In the genomic region with DNA sequence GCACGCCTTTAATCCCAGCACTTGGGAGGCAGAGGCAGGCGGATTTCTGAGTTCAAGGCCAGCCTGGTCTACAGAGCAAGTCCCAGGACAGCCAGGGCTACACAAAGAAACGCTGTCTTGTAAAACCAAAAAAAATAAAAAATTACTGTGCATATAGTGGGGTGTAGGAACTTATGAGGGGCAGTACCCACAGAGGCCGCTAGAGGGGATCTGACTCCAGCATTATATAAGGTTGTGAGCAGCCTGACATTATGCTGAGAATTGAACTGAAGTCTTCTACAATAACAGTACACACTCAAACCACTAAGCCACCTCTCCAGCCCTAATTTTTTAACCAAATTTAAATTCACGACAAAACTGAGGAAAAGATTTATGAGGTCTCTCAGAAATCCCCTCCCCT, we compare ENCODE assay signal across 8 mouse cellular contexts. TPM values are rescaled to one million over a fixed set of nuclear protein-coding genes. Genes with fewer than 3 reads are reported as not detected.
DNase-seq lines count a peak whose midpoint lies in the region; ATAC-seq and TF ChIP-seq lines count a peak whose summit lies in the region.

No protein-coding gene starts in this region.

- no peak overlapping the region for H3K4me3 ChIP-seq in cerebellum, adult 2 months (replicated peaks; ENCODE audit: insufficient read depth, low read depth, low read length)
- no peak overlapping the region for H3K4me3 ChIP-seq in hindbrain, embryonic 13.5 days

- H3K27ac ChIP-seq in cerebellum, adult 2 months (ENCODE audit: insufficient read depth, low read length), result no peak overlapping the region
- H3K27ac ChIP-seq in hindbrain, embryonic 13.5 days, result no peak overlapping the region

- H3K9me3 ChIP-seq in hindbrain, embryonic 13.5 days, result no peaks in the 10 kb centered on the region

- no peak for TF ChIP-seq POLR2A in cerebellum, adult 2 months (IDR thresholded peaks at IDR 0.05; ENCODE audit: borderline replicate concordance, insufficient read depth, low read length)

- H3K9ac ChIP-seq in hindbrain, embryonic 13.5 days, result no peak overlapping the region

- peak; percentile 63 for TF ChIP-seq CTCF in cerebellum, adult 2 months (IDR thresholded peaks at IDR 0.05; ENCODE audit: borderline replicate concordance, insufficient read depth, low read depth, low read length)

- H3K4me1 ChIP-seq in cerebellum, adult 2 months (ENCODE audit: control insufficient read depth, insufficient read depth, low read length), result no peaks in the 10 kb centered on the region
- H3K4me1 ChIP-seq in hindbrain, embryonic 13.5 days (replicated peaks), result no peaks in the 10 kb centered on the region

- peaks cover 42% of the 10 kb centered on the region for H3K36me3 ChIP-seq in hindbrain, embryonic 13.5 days

- H3K27me3 ChIP-seq in cerebellum, adult 2 months (ENCODE audit: control insufficient read depth, insufficient read depth, low read length), result no peaks in the 10 kb centered on the region
- no peaks in the 10 kb centered on the region for H3K27me3 ChIP-seq in hindbrain, embryonic 13.5 days

- DNase-seq in R1 (ENCODE audit: low read depth, low spot score), result peak; percentile 57
- DNase-seq in cerebellum, adult 2 months, result peak; percentile 23 to 42
- DNase-seq in forelimb bud, embryonic 11.5 days (ENCODE audit: low read depth, low spot score), result peak; percentile 74
- peak; percentile 45 to 66 for DNase-seq in layer of hippocampus, postnatal 14 days (ENCODE audit: low spot score in 2 of 2)
- DNase-seq in lung, postnatal 10 days, result peak; percentile 78
- DNase-seq in retina, postnatal 7 days (ENCODE audit: low read depth, low spot score), result peak; percentile 20
- DNase-seq in urinary bladder, postnatal 36 days (ENCODE audit: low spot score in 2 of 2), result peak; percentile 46 to 68

- H3K4me2 ChIP-seq in hindbrain, embryonic 13.5 days, result no peak overlapping the region

- peak; percentile 76 for ATAC-seq in hindbrain, embryonic 13.5 days (ENCODE audit: low FRiP score)

- 50% methylated on average over 5 of the region's 5 CpGs for WGBS in cerebellum, adult 2 months
- WGBS in hindbrain, embryonic 13.5 days, result 58% methylated on average over 5 of the region's 5 CpGs

RNA-seq across cellular contexts. Expression of a gene that starts 30.2 kb away (rescaled TPM):
- polyA plus RNA-seq in cerebellum, adult 2 months (2012; rRNA removed), result 35.3 and 40.6 TPM in 2 replicates
- polyA plus RNA-seq in hindbrain, embryonic 13.5 days (2015; fragmentation: Nextera tagmentation; extraction: Ambion mirVana), result 59.1 and 59.5 TPM in 2 replicates
- total RNA-seq in layer of hippocampus, postnatal 14 days (2021), result 10 to 100 TPM; 37.2 to 39.7 TPM

Comparison
In these comparisons a context has a peak if more than half of its experiments do, and no peak if none do; other contexts are left out.
1. DNase-seq: peak in every context shown above with its lines; median percentile 78 in lung, postnatal 10 days; 74 in forelimb bud, embryonic 11.5 days; 57 in R1; 57 in urinary bladder, postnatal 36 days; 56 in layer of hippocampus, postnatal 14 days; 32 in cerebellum, adult 2 months; 20 in retina, postnatal 7 days.